ENCODE assay signal across 11 mouse cellular contexts in the genomic region with DNA sequence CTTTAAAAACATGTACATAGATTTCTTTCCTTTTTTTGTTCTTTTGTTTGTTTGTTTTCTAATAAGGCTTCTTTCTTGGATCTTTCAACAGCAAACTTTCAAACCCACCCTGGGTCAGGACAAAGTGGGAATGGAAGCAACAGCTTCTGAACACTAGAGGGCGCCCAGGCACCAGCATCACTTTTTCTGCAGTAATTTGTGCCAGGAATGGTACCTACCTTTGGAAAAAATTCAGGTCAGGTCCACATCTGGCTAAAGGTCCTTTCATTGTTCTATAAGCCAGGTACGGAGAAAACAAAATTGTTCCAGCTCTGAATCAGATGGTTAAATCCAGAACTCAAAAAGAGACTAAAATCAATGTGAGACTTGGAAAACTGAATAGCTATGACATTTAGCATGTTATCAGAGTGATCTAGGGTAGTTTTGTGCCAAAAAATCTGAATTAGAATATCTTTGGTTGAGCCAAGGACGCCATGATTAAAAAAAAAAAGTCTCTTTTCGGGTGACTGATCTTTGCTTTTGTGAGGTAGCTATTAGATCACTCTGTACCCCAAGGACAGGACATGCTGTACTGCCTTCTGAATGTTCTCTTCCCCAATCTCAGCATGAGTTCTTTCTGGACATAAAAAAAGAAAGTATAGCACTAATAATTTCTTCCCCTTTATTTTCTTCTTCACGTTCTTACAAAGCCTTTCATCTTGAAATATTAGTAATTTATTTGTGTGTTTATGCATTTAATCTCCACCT. TPM values are rescaled to one million over a fixed set of nuclear protein-coding genes. Genes with fewer than 3 reads are reported as not detected.
DNase-seq lines count a peak whose midpoint lies in the region; ATAC-seq lines count a peak whose summit lies in the region.
"Had no signal": no experiment of that assay in that cellular context is flagged by ENCODE, and none has a peak within 500 bp of the region (broad histone marks: within the 10 kb centered on the region; RNA-seq: fewer than 3 reads in every experiment).

No protein-coding gene starts in this region.

- ATAC-seq in CD4-positive, CD25-positive, alpha-beta regulatory T cell, adult 4 months: no peak

- H3K4me1 ChIP-seq in embryonic facial prominence, embryonic 10.5 days: no peaks in the 10 kb centered on the region
- H3K4me1 ChIP-seq: lung, embryonic 15.5 days; stomach, embryonic 15.5 days had no signal

- peak; percentile 49 for DNase-seq in CD4-positive, CD25-positive, alpha-beta regulatory T cell, adult 2 months (ENCODE audit: low read depth, low spot score)
- DNase-seq in left cerebral cortex, adult 18-20 months (ENCODE audit: low spot score in 2 of 2): peak; percentile 50 to 61
- no peak for DNase-seq in left cerebral cortex, adult 11 months (ENCODE audit: low spot score)
- DNase-seq in adrenal gland, adult 18-20 months (ENCODE audit: low spot score in 2 of 2): peak; percentile 27 to 45
- DNase-seq in embryonic facial prominence, embryonic 10.5 days (ENCODE audit: low spot score): peak; percentile 45
- DNase-seq in lung, postnatal 10 days: peak; percentile 24
- no peak for DNase-seq in right cerebral cortex, postnatal 25 days

- WGBS in embryonic facial prominence, embryonic 10.5 days: 31% methylated on average over 5 of the region's 5 CpGs

- no peaks in the 10 kb centered on the region for H3K36me3 ChIP-seq in embryonic facial prominence, embryonic 10.5 days (replicated peaks)
- H3K36me3 ChIP-seq: lung, embryonic 15.5 days; stomach, embryonic 15.5 days had no signal

- H3K4me3 ChIP-seq in embryonic facial prominence, embryonic 10.5 days: no peak overlapping the region
- H3K4me3 ChIP-seq: lung, embryonic 15.5 days; stomach, embryonic 15.5 days had no signal

- no peaks in the 10 kb centered on the region for H3K9me3 ChIP-seq in embryonic facial prominence, embryonic 10.5 days
- H3K9me3 ChIP-seq: lung, embryonic 15.5 days; stomach, embryonic 15.5 days had no signal

- no peaks in the 10 kb centered on the region for H3K27me3 ChIP-seq in embryonic facial prominence, embryonic 10.5 days (replicated peaks; ENCODE audit: low read depth, poor library complexity, severe bottlenecking)
- H3K27me3 ChIP-seq: lung, embryonic 15.5 days; stomach, embryonic 15.5 days had no signal

- H3K27ac ChIP-seq in embryonic facial prominence, embryonic 10.5 days (replicated peaks): no peak overlapping the region
- H3K27ac ChIP-seq: lung, embryonic 15.5 days; stomach, embryonic 15.5 days had no signal

RNA-seq across cellular contexts. Expression of gene Ackr1, which starts 9.5 kb away (rescaled TPM):
- polyA plus RNA-seq in CD4-positive, CD25-positive, alpha-beta regulatory T cell, adult 4 months (2017; shearing (Covaris generic)): not detected
- 10 to 100 TPM; 71.0 to 71.7 TPM for total RNA-seq in left cerebral cortex, adult 18-20 months (2021)
- total RNA-seq in adrenal gland, adult 18-20 months (2021): 1 to 10 TPM in 1 of 2 experiments, under 1 TPM in 1; 0.63 to 2.0 TPM
- 1.2 and 1.6 TPM in 2 replicates for polyA plus RNA-seq in embryonic facial prominence, embryonic 10.5 days (2016; fragmentation: Nextera tagmentation; extraction: Ambion mirVana)

RNA-seq across cellular contexts. Expression of gene Aim2, which starts 26.7 kb away (rescaled TPM):
- 10 to 100 TPM; 44.7 to 78.2 TPM for polyA plus RNA-seq in CD4-positive, CD25-positive, alpha-beta regulatory T cell, adult 4 months (2017; shearing (Covaris generic))
- total RNA-seq in left cerebral cortex, adult 18-20 months (2021): 1 to 10 TPM; 1.4 to 3.0 TPM
- total RNA-seq in adrenal gland, adult 18-20 months (2021): 1 to 10 TPM; 1.1 to 2.0 TPM
- 3.8 and 3.9 TPM in 2 replicates for polyA plus RNA-seq in embryonic facial prominence, embryonic 10.5 days (2016; fragmentation: Nextera tagmentation; extraction: Ambion mirVana)

RNA-seq across cellular contexts. Expression of gene Cadm3, which starts 43.5 kb away (rescaled TPM):
- polyA plus RNA-seq in CD4-positive, CD25-positive, alpha-beta regulatory T cell, adult 4 months (2017; shearing (Covaris generic)): not detected
- 100 to 1,000 TPM; 403 to 436 TPM for total RNA-seq in left cerebral cortex, adult 18-20 months (2021)
- 1 to 10 TPM; 4.0 to 8.9 TPM for total RNA-seq in adrenal gland, adult 18-20 months (2021)
- 1.6 and 2.0 TPM in 2 replicates for polyA plus RNA-seq in embryonic facial prominence, embryonic 10.5 days (2016; fragmentation: Nextera tagmentation; extraction: Ambion mirVana)

RNA-seq across cellular contexts. Expression of gene Mptx2, which starts 46.4 kb away (rescaled TPM):
- not detected for polyA plus RNA-seq in CD4-positive, CD25-positive, alpha-beta regulatory T cell, adult 4 months (2017; shearing (Covaris generic))
- not detected for total RNA-seq in left cerebral cortex, adult 18-20 months (2021)
- total RNA-seq in adrenal gland, adult 18-20 months (2021): not detected
- polyA plus RNA-seq in embryonic facial prominence, embryonic 10.5 days (2016; fragmentation: Nextera tagmentation; extraction: Ambion mirVana): not detected in 2 replicates
- polyA plus RNA-seq: gonadal fat pad, adult 2 months; lung, embryonic 15.5 days; stomach, embryonic 15.5 days had no signal

RNA-seq across cellular contexts. Expression of gene Olfr418, which starts 58.2 kb away (rescaled TPM):
- polyA plus RNA-seq in CD4-positive, CD25-positive, alpha-beta regulatory T cell, adult 4 months (2017; shearing (Covaris generic)): not detected
- not detected for total RNA-seq in left cerebral cortex, adult 18-20 months (2021)
- total RNA-seq in adrenal gland, adult 18-20 months (2021): not detected
- polyA plus RNA-seq in embryonic facial prominence, embryonic 10.5 days (2016; fragmentation: Nextera tagmentation; extraction: Ambion mirVana): not detected in 2 replicates
- polyA plus RNA-seq: gonadal fat pad, adult 2 months; lung, embryonic 15.5 days; stomach, embryonic 15.5 days had no signal

Comparison
In these comparisons a context has a peak if more than half of its experiments do, and no peak if none do; other contexts are left out.
1. DNase-seq: peak in CD4-positive, CD25-positive, alpha-beta regulatory T cell, adult 2 months (single experiment), left cerebral cortex, adult 18-20 months (2 of 2), adrenal gland, adult 18-20 months (2 of 2), embryonic facial prominence, embryonic 10.5 days (single experiment) and lung, postnatal 10 days (single experiment); none in left cerebral cortex, adult 11 months (single experiment) and right cerebral cortex, postnatal 25 days (single experiment).
2. RNA of gene Ackr1, which starts 9.5 kb away (total RNA-seq): 71.0 to 71.7 TPM in left cerebral cortex, adult 18-20 months; 0.63 to 2.0 TPM in adrenal gland, adult 18-20 months; every median in the first group is over 10 times any median in the second.
3. RNA of gene Cadm3, which starts 43.5 kb away (total RNA-seq): 403 to 436 TPM in left cerebral cortex, adult 18-20 months; 4.0 to 8.9 TPM in adrenal gland, adult 18-20 months; every median in the first group is over 10 times any median in the second.